Mouse (Mus musculus) spleen, adult 2 months (tissue): Measurements from ENCODE around the gene Mrpl48. TPM values are rescaled to one million over a fixed set of nuclear protein-coding genes. Genes with fewer than 3 reads are reported as not detected.

Source experiments
- DNase-seq, 2 experiments: peaks; one replicate each; pipeline versions ENCODE4 v3.0.0 to v3.0.0-alpha.2; 2012 to 2021; ENCODE audit warnings: low spot score in 2 of 2, low read depth in 1 of 2
- H3K27ac ChIP-seq: fragments of 200-500 bp; 2 replicates; pipeline ENCODE4 v1.5.1; 2012; ENCODE audit warnings: low read length, inconsistent platforms; ENCODE audit not compliant: insufficient read depth
- H3K27me3 ChIP-seq: fragments of 200-500 bp; 2 replicates; pipeline ENCODE4 v1.6.1; 2012; ENCODE audit warnings: mild to moderate bottlenecking, moderate library complexity, low read length, inconsistent platforms; ENCODE audit not compliant: control insufficient read depth, insufficient read depth
- H3K36me3 ChIP-seq: fragments of 200-500 bp; 2 replicates; pipeline ENCODE4 v1.6.1; 2012; ENCODE audit warnings: mild to moderate bottlenecking, low read length, inconsistent platforms; ENCODE audit not compliant: control insufficient read depth, insufficient read depth
- H3K4me1 ChIP-seq: fragments of 200-500 bp; 2 replicates; pipeline ENCODE4 v1.6.1; 2011; ENCODE audit warnings: inconsistent platforms; ENCODE audit not compliant: control insufficient read depth, insufficient read depth, insufficient read length
- H3K4me3 ChIP-seq: fragments of 200-500 bp; 2 replicates; pipeline ENCODE4 v1.5.1; 2011; ENCODE audit warnings: mild to moderate bottlenecking, inconsistent platforms; ENCODE audit not compliant: insufficient read depth, insufficient read length; ENCODE audit errors: extremely low read depth
- CTCF ChIP-seq: fragments of 200-500 bp; IDR thresholded peaks from 2 replicates; pipeline ENCODE4 v1.5.1; 2011; ENCODE audit warnings: mild to moderate bottlenecking, inconsistent platforms; ENCODE audit not compliant: insufficient read depth, insufficient read length, insufficient replicate concordance; ENCODE audit errors: extremely low read depth
- POLR2A ChIP-seq: fragments of 200-500 bp; IDR thresholded peaks from 2 replicates; pipeline ENCODE4 v1.6.1; 2011; ENCODE audit warnings: low read depth, low read length, inconsistent platforms
- whole genome bisulfite sequencing: fragments of 180-500 bp; shearing (Covaris S2); methylation state at CpG from one replicate; pipeline ENCODE4 v1.1.7; 2018; 5-methylcytosine and 5-hydroxymethylcytosine counted together
- polyA plus RNA-seq: library from polyadenylated mRNA; depleted of rRNA; stranded (reverse); fragments of >200 nt; gene quantifications from 2 replicates; pipeline ENCODE4 v1.2.3, GENCODE M21; 2012

Gene Mrpl48
- polyA plus RNA-seq, 1 experiment: 4.3 TPM

DNA sequence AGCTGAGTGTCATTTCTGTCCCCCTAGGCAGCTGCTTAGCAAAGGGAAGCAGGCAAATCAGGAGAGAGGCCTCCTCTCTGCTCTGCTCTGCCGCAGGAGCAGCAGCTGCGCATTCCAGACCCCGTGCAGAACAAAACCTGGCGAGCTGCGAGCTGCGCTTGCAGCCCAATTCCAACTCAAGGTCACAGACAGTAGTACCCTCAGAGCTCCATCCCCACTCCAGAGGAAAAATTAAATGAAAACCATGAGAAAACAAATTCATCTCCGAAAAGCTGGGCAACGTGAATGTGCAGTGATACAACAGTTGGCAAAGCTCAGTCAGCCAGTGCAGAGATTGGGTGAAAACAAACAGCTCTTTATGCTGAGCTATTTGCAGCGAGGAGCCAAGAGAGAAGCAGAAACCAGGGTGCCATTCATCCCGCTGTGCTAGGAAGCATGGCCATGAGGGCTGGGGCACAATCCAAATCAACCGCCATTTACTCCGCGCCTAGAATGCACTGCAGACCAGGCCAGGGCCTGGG, 52.6 kb downstream of the Mrpl48 start:
- Histone ChIP-seq H3K27me3 (no peaks in the 10 kb centered on the region), H3K4me3 (no peak overlapping the region), H3K27ac (no peak overlapping the region), H3K36me3 (no peaks in the 10 kb centered on the region), H3K4me1 (no peaks in the 10 kb centered on the region)
- no peak for TF ChIP-seq CTCF
- TF ChIP-seq POLR2A: no peak
- 94% methylated on average over 13 of the region's 13 CpGs for WGBS
- DNase-seq: no peak

DNA sequence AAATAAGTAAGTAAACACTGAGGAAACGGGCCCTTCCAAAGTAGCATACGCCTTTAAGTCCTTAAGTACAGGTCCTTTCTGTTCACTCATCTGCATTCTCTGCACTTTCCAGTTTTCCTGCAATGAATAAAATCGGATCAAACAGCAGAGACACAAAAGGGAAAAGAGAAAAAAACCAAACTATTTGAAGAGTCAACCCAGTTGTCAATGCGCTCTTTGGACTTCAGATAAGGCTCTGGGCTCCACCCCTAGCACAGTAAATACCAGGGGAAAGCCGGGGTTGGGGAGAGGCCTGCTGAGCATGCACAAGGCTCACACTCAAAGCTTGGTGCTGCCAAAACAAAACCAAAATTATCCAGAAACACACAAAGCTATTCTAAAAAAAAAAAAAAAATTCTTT, 53.2 kb downstream of the Mrpl48 start:
- no peaks in the 10 kb centered on the region for H3K36me3 ChIP-seq
- TF ChIP-seq CTCF (no peak), POLR2A (no peak)
- H3K4me3 ChIP-seq: no peak overlapping the region
- no peaks in the 10 kb centered on the region for H3K4me1 ChIP-seq
- 85% methylated on average over 5 of the region's 5 CpGs for WGBS
- no peaks in the 10 kb centered on the region for H3K27me3 ChIP-seq
- no peak for DNase-seq
- no peak overlapping the region for H3K27ac ChIP-seq

DNA sequence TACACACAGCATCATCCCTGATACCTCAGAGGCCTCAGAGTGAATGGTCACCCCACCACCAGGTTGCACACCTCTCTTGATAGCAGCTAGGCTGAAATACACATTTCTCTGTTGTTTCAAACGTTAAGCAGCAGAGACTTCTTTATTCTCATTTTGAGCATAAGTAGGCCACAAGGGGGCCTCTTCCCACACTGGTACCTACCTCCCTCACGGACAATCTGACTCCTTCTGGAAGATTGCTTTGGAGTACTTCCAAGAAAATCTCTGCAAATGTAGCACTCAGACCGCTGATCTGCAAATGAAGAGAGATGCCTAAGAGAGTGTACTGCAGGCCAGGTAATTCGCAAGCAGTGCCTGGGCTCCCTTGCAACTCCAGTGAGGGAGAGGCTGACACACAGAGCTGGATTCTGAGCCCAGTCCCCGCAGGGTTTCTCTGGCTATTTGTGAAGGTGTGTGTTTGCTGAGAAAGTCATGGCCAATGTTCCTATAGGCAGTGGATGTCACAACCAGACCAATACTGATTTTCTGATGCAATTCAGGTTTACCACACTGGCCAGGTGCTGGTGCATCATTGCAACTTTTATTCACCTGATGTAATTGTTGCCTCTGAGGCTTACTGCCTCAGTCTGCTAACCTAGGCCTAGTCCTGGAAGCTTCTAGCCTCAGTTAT, 57.6 kb downstream of the Mrpl48 start:
- no peak for DNase-seq
- Histone ChIP-seq H3K27ac (no peak overlapping the region), H3K36me3 (peaks cover 2% of the 10 kb centered on the region), H3K4me1 (no peaks in the 10 kb centered on the region), H3K27me3 (no peaks in the 10 kb centered on the region), H3K4me3 (no peak overlapping the region)
- TF ChIP-seq POLR2A: no peak
- TF ChIP-seq CTCF: no peak
- WGBS: 85% methylated on average over 5 of the region's 5 CpGs

DNA sequence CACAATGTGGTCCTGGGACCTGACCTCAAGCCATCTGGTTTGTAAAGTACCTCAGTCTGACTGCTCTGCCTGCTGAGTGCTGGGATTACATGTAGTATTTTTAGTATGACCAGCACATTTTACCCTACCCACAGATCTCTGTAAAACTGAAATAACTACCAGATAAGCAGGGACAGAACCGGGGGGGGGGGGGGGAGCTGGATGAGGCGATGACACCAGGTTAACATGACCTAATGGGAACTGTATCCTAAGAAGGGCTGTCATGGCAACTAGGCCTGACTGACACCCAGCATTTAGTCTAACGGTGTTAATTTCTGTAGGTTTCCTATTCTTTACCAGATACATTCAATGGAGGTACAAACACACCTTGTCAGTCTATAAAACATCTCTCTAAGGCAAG, 58.3 kb downstream of the Mrpl48 start:
- Histone ChIP-seq H3K4me3 (no peak overlapping the region), H3K36me3 (peaks cover 2% of the 10 kb centered on the region), H3K4me1 (no peaks in the 10 kb centered on the region), H3K27me3 (no peaks in the 10 kb centered on the region), H3K27ac (no peak overlapping the region)
- WGBS: 85% methylated on average over 3 of the region's 3 CpGs
- no peak for DNase-seq
- TF ChIP-seq POLR2A (no peak), CTCF (no peak)

DNA sequence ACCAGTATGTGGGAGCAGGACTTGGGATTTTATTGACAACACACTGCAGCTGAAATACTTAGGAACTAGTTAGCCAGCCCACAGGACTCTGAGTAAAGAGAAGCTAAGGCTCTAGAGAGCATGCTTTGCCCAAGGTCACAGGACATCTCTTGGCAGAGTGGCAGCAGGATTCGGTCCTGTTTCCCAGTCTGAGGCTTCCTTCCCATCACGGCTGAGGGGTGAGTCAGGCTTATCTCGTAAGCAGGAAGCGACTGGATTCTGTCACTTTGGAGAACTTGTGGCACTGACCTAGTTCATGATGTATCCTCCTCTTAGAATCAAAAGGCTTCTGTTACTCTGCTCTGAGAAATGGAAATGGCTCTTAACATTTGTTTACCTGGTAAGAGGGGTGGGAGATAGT, 60.5 kb downstream of the Mrpl48 start:
- H3K4me3 ChIP-seq: no peak overlapping the region
- no peaks in the 10 kb centered on the region for H3K27me3 ChIP-seq
- H3K27ac ChIP-seq: no peak overlapping the region
- H3K4me1 ChIP-seq: no peaks in the 10 kb centered on the region
- DNase-seq: no peak
- TF ChIP-seq POLR2A: no peak
- TF ChIP-seq CTCF: no peak
- peaks cover 2% of the 10 kb centered on the region for H3K36me3 ChIP-seq
- 82% methylated on average over 4 of the region's 4 CpGs for WGBS

DNA sequence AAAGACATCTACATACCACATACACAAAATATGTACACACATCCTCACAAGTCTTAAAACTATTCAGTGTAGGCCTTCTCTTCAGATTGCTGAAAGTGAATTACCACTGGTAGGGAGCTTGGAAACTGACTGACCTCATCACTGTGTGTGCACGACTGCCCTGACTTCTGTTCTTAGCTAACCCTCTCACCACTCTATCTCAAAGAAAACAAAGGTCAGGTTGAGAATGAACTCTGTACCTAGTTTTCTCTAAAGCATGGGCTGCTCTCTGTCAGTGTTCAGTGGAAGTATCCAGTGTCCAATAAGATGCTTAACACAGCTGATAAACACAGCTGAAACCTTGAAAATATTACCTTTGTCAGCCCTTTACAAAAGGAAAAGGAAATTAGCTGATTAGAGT, 63.7 kb downstream of the Mrpl48 start:
- WGBS: 80% methylated on average over 1 of the region's 1 CpGs
- no peak overlapping the region for H3K27ac ChIP-seq
- TF ChIP-seq CTCF (no peak), POLR2A (no peak)
- DNase-seq: no peak
- H3K36me3 ChIP-seq: peaks cover 4% of the 10 kb centered on the region
- no peaks in the 10 kb centered on the region for H3K4me1 ChIP-seq
- H3K27me3 ChIP-seq: no peaks in the 10 kb centered on the region
- H3K4me3 ChIP-seq: no peak overlapping the region

DNA sequence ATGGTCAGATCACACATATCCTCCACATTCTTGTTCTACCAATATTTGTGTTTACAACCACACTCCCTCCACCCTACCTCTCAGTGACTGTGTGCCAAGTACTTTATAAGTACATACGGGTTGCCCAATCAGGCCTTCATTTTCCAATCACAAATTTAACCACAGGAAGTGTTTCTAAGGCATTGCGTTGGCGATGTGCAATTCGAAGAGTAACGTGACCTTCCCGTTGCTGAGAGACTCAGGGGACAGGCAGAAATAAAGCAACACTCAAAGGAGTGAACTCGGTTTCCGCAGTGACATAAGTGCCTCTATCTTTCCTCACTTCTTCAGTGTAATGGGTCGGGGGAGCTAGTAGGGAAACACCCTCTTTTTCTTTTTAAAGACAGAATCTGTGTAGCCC, 68.6 kb downstream of the Mrpl48 start:
- peaks cover 10% of the 10 kb centered on the region for H3K36me3 ChIP-seq
- DNase-seq: no peak
- TF ChIP-seq POLR2A: no peak
- no peak for TF ChIP-seq CTCF
- H3K4me3 ChIP-seq: no peak overlapping the region
- peaks cover 2% of the 10 kb centered on the region; the same call in 1 of the 2 replicates for H3K4me1 ChIP-seq
- 86% methylated on average over 9 of the region's 9 CpGs for WGBS
- no peaks in the 10 kb centered on the region for H3K27me3 ChIP-seq
- H3K27ac ChIP-seq: no peak overlapping the region
